In the genomic region with DNA sequence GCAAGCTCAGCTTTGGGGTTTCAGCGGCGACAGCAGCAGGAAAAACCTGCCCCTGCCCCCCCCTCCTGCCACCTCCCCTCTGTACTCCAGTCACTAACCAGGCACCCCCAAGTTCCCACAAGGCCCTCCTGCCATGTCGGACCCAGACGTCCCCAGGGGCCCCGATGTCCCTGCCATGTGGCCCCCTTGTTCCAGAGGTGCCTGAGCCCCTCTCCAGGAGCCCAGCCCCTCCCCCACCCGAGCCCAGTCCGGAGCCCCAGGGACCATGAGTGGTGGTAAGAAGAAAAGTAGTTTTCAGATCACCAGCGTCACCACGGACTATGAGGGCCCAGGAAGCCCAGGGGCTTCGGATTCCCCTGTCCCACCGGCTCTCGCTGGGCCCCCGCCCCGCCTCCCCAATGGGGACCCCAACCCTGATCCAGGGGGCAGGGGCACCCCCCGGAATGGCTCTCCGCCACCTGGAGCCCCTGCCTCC, we compare ENCODE assay signal across 8 mouse cellular contexts. TPM values are rescaled to one million over a fixed set of nuclear protein-coding genes. Genes with fewer than 3 reads are reported as not detected.
DNase-seq lines count a peak whose midpoint lies in the region; ATAC-seq and TF ChIP-seq lines count a peak whose summit lies in the region.

No protein-coding gene starts in this region.

- no peak for ATAC-seq in intestine, postnatal 0 days
- no peak for ATAC-seq in midbrain, embryonic 12.5 days (ENCODE audit: low FRiP score, low read depth)
- ATAC-seq in activated CD4-positive, CD25-positive, alpha-beta regulatory T cell, adult 4 months, result no peak
- ATAC-seq in erythroid progenitor cell, adult 5-6 weeks (replicated peaks; ENCODE audit: low FRiP score, poor library complexity, severe bottlenecking), result no peak

- WGBS in intestine, postnatal 0 days, result 1% methylated on average over 16 of the region's 16 CpGs
- WGBS in midbrain, embryonic 12.5 days, result 0% methylated on average over 16 of the region's 16 CpGs

- peak; percentile 67 for DNase-seq in cerebellum, adult 9-11 months
- no peak for DNase-seq in cerebellum, adult 11-12 months
- DNase-seq in urinary bladder, postnatal 14 days (ENCODE audit: low spot score), result peak; percentile 26
- no peak for DNase-seq in urinary bladder, adult 2 months (ENCODE audit: low spot score)

- peak overlapping the region; percentile 95 for H3K4me2 ChIP-seq in intestine, postnatal 0 days (replicated peaks; ENCODE audit: low read depth)
- peak overlapping the region; percentile 81 for H3K4me2 ChIP-seq in midbrain, embryonic 12.5 days (replicated peaks)

- no peaks in the 10 kb centered on the region for H3K27me3 ChIP-seq in intestine, postnatal 0 days (replicated peaks; ENCODE audit: control insufficient read depth, insufficient read depth, low read length)
- no peaks in the 10 kb centered on the region for H3K27me3 ChIP-seq in midbrain, embryonic 12.5 days

- H3K27ac ChIP-seq in intestine, postnatal 0 days (ENCODE audit: low read depth, low read length), result peak overlapping the region; percentile 98
- peak overlapping the region; percentile 94 for H3K27ac ChIP-seq in midbrain, embryonic 12.5 days (replicated peaks)

- H3K4me1 ChIP-seq in intestine, postnatal 0 days (replicated peaks; ENCODE audit: control insufficient read depth, insufficient read depth, low read length), result peaks cover 8% of the 10 kb centered on the region; the same call in 1 of the 2 replicates
- peaks cover 44% of the 10 kb centered on the region for H3K4me1 ChIP-seq in midbrain, embryonic 12.5 days

- H3K9me3 ChIP-seq in intestine, postnatal 0 days (ENCODE audit: control insufficient read depth), result no peaks in the 10 kb centered on the region
- no peaks in the 10 kb centered on the region for H3K9me3 ChIP-seq in midbrain, embryonic 12.5 days

- peak overlapping the region; percentile 86 for H3K9ac ChIP-seq in intestine, postnatal 0 days (ENCODE audit: low read depth, low read length)
- H3K9ac ChIP-seq in midbrain, embryonic 12.5 days (replicated peaks), result peak overlapping the region; percentile 74

- no peak for TF ChIP-seq CTCF in intestine, postnatal 0 days (IDR thresholded peaks at IDR 0.05; ENCODE audit: low read depth)

- H3K4me3 ChIP-seq in intestine, postnatal 0 days (ENCODE audit: low read depth, low read length), result peak overlapping the region; percentile 82
- H3K4me3 ChIP-seq in midbrain, embryonic 12.5 days, result peak overlapping the region; percentile 62

- H3K36me3 ChIP-seq in intestine, postnatal 0 days (ENCODE audit: control insufficient read depth, insufficient read depth), result peaks cover 20% of the 10 kb centered on the region
- peaks cover 12% of the 10 kb centered on the region for H3K36me3 ChIP-seq in midbrain, embryonic 12.5 days

RNA-seq across cellular contexts. Expression of a gene that starts 1.4 kb away (rescaled TPM):
- 68.8 and 109 TPM in 2 replicates for polyA plus RNA-seq in urinary bladder, adult 2 months (2012; rRNA removed)
- 111 and 119 TPM in 2 replicates for polyA plus RNA-seq in intestine, postnatal 0 days (2015; fragmentation: Nextera tagmentation; extraction: Ambion mirVana)
- polyA plus RNA-seq in midbrain, embryonic 12.5 days (2016; fragmentation: Nextera tagmentation; extraction: Ambion mirVana), result 68.4 and 71.4 TPM in 2 replicates
- 10 to 100 TPM; 62.9 to 82.3 TPM for polyA plus RNA-seq in activated CD4-positive, CD25-positive, alpha-beta regulatory T cell, adult 4 months (2017; shearing (Covaris generic))
- total RNA-seq in erythroid progenitor cell, adult 5-6 weeks (2015; ENCODE audit: low replicate concordance), result 31.0 and 47.9 TPM in 2 replicates
- total RNA-seq in erythroid progenitor cell, adult 5-6 weeks (2017; ENCODE audit: low replicate concordance), result 88.1 and 103 TPM in 2 replicates

RNA-seq across cellular contexts. Expression of a gene that starts 5.5 kb away (rescaled TPM):
- 6.7 and 7.6 TPM in 2 replicates for polyA plus RNA-seq in urinary bladder, adult 2 months (2012; rRNA removed)
- 1.6 and 2.0 TPM in 2 replicates for polyA plus RNA-seq in intestine, postnatal 0 days (2015; fragmentation: Nextera tagmentation; extraction: Ambion mirVana)
- polyA plus RNA-seq in midbrain, embryonic 12.5 days (2016; fragmentation: Nextera tagmentation; extraction: Ambion mirVana), result 22.1 TPM in 2 replicates
- under 1 TPM in 1 of 2 experiments, not detected in 1; 0.19 TPM for polyA plus RNA-seq in activated CD4-positive, CD25-positive, alpha-beta regulatory T cell, adult 4 months (2017; shearing (Covaris generic))
- 2.5 TPM in 1 of 2 replicates, not detected in the other for total RNA-seq in erythroid progenitor cell, adult 5-6 weeks (2015; ENCODE audit: low replicate concordance)
- total RNA-seq in erythroid progenitor cell, adult 5-6 weeks (2017; ENCODE audit: low replicate concordance), result 1.4 and 4.9 TPM in 2 replicates

RNA-seq across cellular contexts. Expression of a gene that starts 31.8 kb away (rescaled TPM):
- polyA plus RNA-seq in urinary bladder, adult 2 months (2012; rRNA removed), result 20.1 and 26.6 TPM in 2 replicates
- 29.0 and 30.8 TPM in 2 replicates for polyA plus RNA-seq in intestine, postnatal 0 days (2015; fragmentation: Nextera tagmentation; extraction: Ambion mirVana)
- polyA plus RNA-seq in midbrain, embryonic 12.5 days (2016; fragmentation: Nextera tagmentation; extraction: Ambion mirVana), result 67.7 and 73.0 TPM in 2 replicates
- 1 to 10 TPM; 7.2 to 8.8 TPM for polyA plus RNA-seq in activated CD4-positive, CD25-positive, alpha-beta regulatory T cell, adult 4 months (2017; shearing (Covaris generic))
- 43.6 and 45.8 TPM in 2 replicates for total RNA-seq in erythroid progenitor cell, adult 5-6 weeks (2015; ENCODE audit: low replicate concordance)
- 28.0 and 51.0 TPM in 2 replicates for total RNA-seq in erythroid progenitor cell, adult 5-6 weeks (2017; ENCODE audit: low replicate concordance)

RNA-seq across cellular contexts. Expression of a gene that starts 40.6 kb away (rescaled TPM):
- polyA plus RNA-seq in urinary bladder, adult 2 months (2012; rRNA removed), result 33.9 and 39.3 TPM in 2 replicates
- polyA plus RNA-seq in intestine, postnatal 0 days (2015; fragmentation: Nextera tagmentation; extraction: Ambion mirVana), result 10.3 and 10.8 TPM in 2 replicates
- polyA plus RNA-seq in midbrain, embryonic 12.5 days (2016; fragmentation: Nextera tagmentation; extraction: Ambion mirVana), result 12.1 and 13.7 TPM in 2 replicates
- polyA plus RNA-seq in activated CD4-positive, CD25-positive, alpha-beta regulatory T cell, adult 4 months (2017; shearing (Covaris generic)), result 10 to 100 TPM; 22.4 to 26.9 TPM
- 45.4 and 50.7 TPM in 2 replicates for total RNA-seq in erythroid progenitor cell, adult 5-6 weeks (2015; ENCODE audit: low replicate concordance)
- total RNA-seq in erythroid progenitor cell, adult 5-6 weeks (2017; ENCODE audit: low replicate concordance), result 8.9 and 22.3 TPM in 2 replicates

RNA-seq across cellular contexts. Expression of a gene that starts 40.7 kb away (rescaled TPM):
- 3.3 and 5.0 TPM in 2 replicates for polyA plus RNA-seq in urinary bladder, adult 2 months (2012; rRNA removed)
- polyA plus RNA-seq in intestine, postnatal 0 days (2015; fragmentation: Nextera tagmentation; extraction: Ambion mirVana), result 3.3 and 3.5 TPM in 2 replicates
- polyA plus RNA-seq in midbrain, embryonic 12.5 days (2016; fragmentation: Nextera tagmentation; extraction: Ambion mirVana), result 14.9 and 17.9 TPM in 2 replicates
- 10 to 100 TPM in 1 of 2 experiments, 1 to 10 TPM in 1; 5.9 to 10.9 TPM for polyA plus RNA-seq in activated CD4-positive, CD25-positive, alpha-beta regulatory T cell, adult 4 months (2017; shearing (Covaris generic))
- 9.7 and 15.5 TPM in 2 replicates for total RNA-seq in erythroid progenitor cell, adult 5-6 weeks (2015; ENCODE audit: low replicate concordance)
- total RNA-seq in erythroid progenitor cell, adult 5-6 weeks (2017; ENCODE audit: low replicate concordance), result 18.1 and 35.3 TPM in 2 replicates

Comparison
In these comparisons a context has a peak if more than half of its experiments do, and no peak if none do; other contexts are left out.
1. DNase-seq: peak in cerebellum, adult 9-11 months (single experiment) and urinary bladder, postnatal 14 days (single experiment); none in cerebellum, adult 11-12 months (single experiment) and urinary bladder, adult 2 months (single experiment).